Mouse (Mus musculus) heart, embryonic 12.5 days (tissue): Measurements from ENCODE around the gene 1700011L22Rik. TPM values are rescaled to one million over a fixed set of nuclear protein-coding genes. Genes with fewer than 3 reads are reported as not detected.

Source experiments
- ATAC-seq: fragments of 200-750 bp; cut with Nextera tagmentation; 2 replicates; pipeline ENCODE4 v1.8.0; 2017; ENCODE audit warnings: moderate TSS enrichment, moderate library complexity; ENCODE audit not compliant: insufficient number of reproducible peaks, low FRiP score
- H3K27ac ChIP-seq: fragments of 300-500 bp; sonication (generic); 2 replicates; pipeline ENCODE4 v1.5.1; 2016; ENCODE audit warnings: mild to moderate bottlenecking, moderate library complexity; ENCODE audit not compliant: poor library complexity, severe bottlenecking
- H3K27me3 ChIP-seq: fragments of 300-500 bp; sonication (generic); replicated peaks from 2 replicates; pipeline ENCODE4 v1.6.1; 2016; ENCODE audit warnings: mild to moderate bottlenecking, moderate library complexity
- H3K36me3 ChIP-seq: fragments of 300-500 bp; sonication (generic); 2 replicates; pipeline ENCODE4 v1.6.1; 2016; ENCODE audit warnings: mild to moderate bottlenecking, moderate library complexity
- H3K4me1 ChIP-seq: fragments of 300-500 bp; sonication (generic); replicated peaks from 2 replicates; pipeline ENCODE4 v1.6.1; 2016; ENCODE audit warnings: mild to moderate bottlenecking
- H3K4me2 ChIP-seq: fragments of 300-500 bp; sonication (generic); 2 replicates; pipeline ENCODE4 v1.6.1; 2016; ENCODE audit warnings: mild to moderate bottlenecking, moderate library complexity
- H3K4me3 ChIP-seq: fragments of 300-500 bp; sonication (generic); 2 replicates; pipeline ENCODE4 v1.5.1; 2016; ENCODE audit warnings: mild to moderate bottlenecking
- H3K9ac ChIP-seq: fragments of 300-500 bp; sonication (generic); 2 replicates; pipeline ENCODE4 v1.6.1; 2016; ENCODE audit warnings: mild to moderate bottlenecking, moderate library complexity
- H3K9me3 ChIP-seq: fragments of 300-500 bp; sonication (generic); replicated peaks from 2 replicates; pipeline ENCODE4 v1.6.1; 2016; ENCODE audit warnings: mild to moderate bottlenecking, moderate library complexity
- WGBS: fragments of 180-500 bp; shearing (Covaris S2); methylation state at CpG from one replicate; pipeline ENCODE4 v1.1.7; 2016; 5-methylcytosine and 5-hydroxymethylcytosine counted together
- polyA plus RNA-seq: library from polyadenylated mRNA; unstranded; fragments of >200 nt; fragmentation: Nextera tagmentation; extraction: Ambion mirVana; gene quantifications from 2 replicates; pipeline ENCODE4 v1.2.1, GENCODE M21; 2016

1700011L22Rik gene
- polyA plus RNA-seq, 1 experiment from 2014 or later = not detected

DNA sequence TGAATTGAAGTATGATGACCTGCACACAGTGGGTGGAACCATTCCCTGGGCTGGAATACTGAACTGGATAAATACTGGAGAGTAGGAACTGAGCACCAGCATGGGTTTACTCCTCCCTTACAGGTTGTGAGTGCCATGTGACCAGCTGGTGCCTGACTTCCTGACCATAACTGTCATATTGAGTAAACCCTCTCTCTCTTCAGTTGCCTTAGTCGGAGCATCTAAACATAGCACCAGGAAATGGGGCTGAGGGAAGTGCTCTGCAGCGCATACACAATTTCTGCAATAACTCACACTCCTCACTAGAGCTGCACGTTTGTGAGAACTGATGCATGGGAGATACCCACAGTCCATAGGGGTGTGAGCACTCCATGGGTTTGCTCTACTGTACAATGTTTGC lies 9.1 kb downstream of the 1700011L22Rik start:
- no peaks in the 10 kb centered on the region for H3K36me3 ChIP-seq
- H3K4me3 ChIP-seq = no peak overlapping the region
- no peak overlapping the region for H3K4me2 ChIP-seq
- H3K27me3 ChIP-seq = no peaks in the 10 kb centered on the region
- peaks cover 6% of the 10 kb centered on the region; the same call in 1 of the 2 replicates for H3K4me1 ChIP-seq
- H3K9me3 ChIP-seq = 0 out of 2 replicates have a peak, but pooled peaks cover 4% of the 10 kb centered on the region
- H3K27ac ChIP-seq = no peak overlapping the region
- WGBS = 66% methylated on average over 3 of the region's 3 CpGs
- no peak overlapping the region for H3K9ac ChIP-seq
- ATAC-seq = no peak

- 85% methylated on average over 8 of the region's 8 CpGs for WGBS
These were observed 19.0 kb downstream of the 1700011L22Rik start for GRCm38 (mm10) chr8:79229266-79229888.

GRCm38 (mm10) chr8:79227916-79228315 lies 20.5 kb downstream of the 1700011L22Rik start:
- Histone ChIP-seq H3K9me3 (peaks cover 11% of the 10 kb centered on the region; the same call in 1 of the 2 replicates), H3K4me1 (peaks cover 4% of the 10 kb centered on the region), H3K27me3 (no peaks in the 10 kb centered on the region), H3K4me2 (no peak overlapping the region), H3K36me3 (no peaks in the 10 kb centered on the region), H3K9ac (no peak overlapping the region), H3K27ac (no peak overlapping the region), H3K4me3 (no peak overlapping the region)
- WGBS = 81% methylated on average over 3 of the region's 3 CpGs
- ATAC-seq = no peak

More at GRCm38 (mm10) chr8:79229266-79229888, 19.0 kb downstream of the 1700011L22Rik start:
- Histone ChIP-seq H3K4me2 (no peak overlapping the region), H3K4me1 (no peaks in the 10 kb centered on the region), H3K36me3 (no peaks in the 10 kb centered on the region), H3K9ac (no peak overlapping the region), H3K9me3 (peaks cover 11% of the 10 kb centered on the region; the same call in 1 of the 2 replicates), H3K27me3 (no peaks in the 10 kb centered on the region), H3K27ac (no peak overlapping the region), H3K4me3 (no peak overlapping the region)
- no peak for ATAC-seq

DNA sequence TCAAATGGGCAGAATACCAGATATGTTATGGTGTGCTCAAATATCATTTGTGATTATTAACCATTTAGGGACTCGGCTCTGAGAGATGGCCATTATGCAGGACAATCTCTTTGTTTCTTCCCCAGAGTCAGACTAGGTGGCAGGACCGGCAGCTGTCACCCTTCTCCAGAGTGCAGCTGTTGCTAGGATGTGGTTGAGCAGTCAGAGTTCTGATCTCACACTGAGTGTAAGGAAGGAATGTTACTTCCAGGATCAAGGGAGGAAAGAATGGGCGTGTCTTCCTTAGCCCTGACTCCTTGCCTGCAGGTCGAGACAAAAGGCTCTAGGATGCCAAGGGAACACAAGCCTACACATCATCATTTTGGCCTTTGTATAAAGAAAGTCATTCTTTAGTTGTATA lies 21.2 kb downstream of the 1700011L22Rik start:
- Histone ChIP-seq H3K9me3 (peaks cover 11% of the 10 kb centered on the region; the same call in 1 of the 2 replicates), H3K27me3 (no peaks in the 10 kb centered on the region), H3K4me1 (peaks cover 12% of the 10 kb centered on the region), H3K4me2 (no peak overlapping the region), H3K27ac (no peak overlapping the region), H3K9ac (no peak overlapping the region), H3K36me3 (no peaks in the 10 kb centered on the region), H3K4me3 (no peak overlapping the region)
- WGBS = 74% methylated on average over 4 of the region's 4 CpGs
- no peak for ATAC-seq

DNA sequence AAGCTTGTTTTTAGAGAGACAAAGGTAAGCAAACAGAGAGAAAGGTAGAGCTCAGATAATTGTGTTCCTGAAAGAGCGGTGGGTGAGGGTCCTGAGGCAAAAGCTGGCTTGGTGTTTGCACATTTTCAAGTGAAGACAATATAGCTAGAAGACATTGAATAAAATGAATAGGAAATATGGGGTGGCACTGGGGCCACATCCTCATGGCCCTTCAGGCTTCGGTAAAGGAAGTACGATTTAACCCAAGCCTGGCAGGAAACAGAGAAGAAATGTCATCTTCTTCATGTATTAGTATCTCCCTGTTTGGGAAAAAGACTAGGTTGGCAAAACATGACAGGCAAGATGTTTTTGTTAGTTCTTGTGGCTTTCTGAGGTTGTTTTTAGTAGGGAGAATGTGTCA lies 22.3 kb downstream of the 1700011L22Rik start:
- Histone ChIP-seq H3K27ac (no peak overlapping the region), H3K4me2 (no peak overlapping the region), H3K4me1 (peaks cover 15% of the 10 kb centered on the region), H3K9me3 (peaks cover 11% of the 10 kb centered on the region; the same call in 1 of the 2 replicates), H3K4me3 (no peak overlapping the region), H3K27me3 (no peaks in the 10 kb centered on the region), H3K36me3 (no peaks in the 10 kb centered on the region), H3K9ac (no peak overlapping the region)
- WGBS = 91% methylated on average over 3 of the region's 3 CpGs
- no peak for ATAC-seq

DNA sequence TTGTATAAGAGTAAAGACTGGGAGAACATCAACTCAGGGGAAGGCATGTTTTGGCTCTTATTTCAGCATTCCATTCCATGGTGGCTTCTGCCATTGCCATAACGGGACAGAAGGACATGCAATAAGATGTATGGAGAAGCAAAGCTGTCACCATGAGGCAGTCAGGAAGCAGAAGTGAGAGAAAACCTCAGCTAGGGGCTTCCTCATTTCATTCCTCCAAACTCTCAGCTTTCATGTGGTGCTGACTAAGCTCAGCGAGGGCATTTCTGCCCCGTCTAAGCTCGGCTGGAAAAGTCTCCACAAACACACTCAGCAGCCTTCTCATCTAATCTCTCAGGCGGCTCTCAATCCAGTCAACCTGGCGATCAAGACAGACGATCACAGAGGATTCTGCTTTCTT lies 22.8 kb downstream of the 1700011L22Rik start:
- peaks cover 11% of the 10 kb centered on the region; the same call in 1 of the 2 replicates for H3K9me3 ChIP-seq
- H3K4me2 ChIP-seq = no peak overlapping the region
- H3K27me3 ChIP-seq = no peaks in the 10 kb centered on the region
- 66% methylated on average over 7 of the region's 7 CpGs for WGBS
- no peak overlapping the region for H3K9ac ChIP-seq
- H3K4me3 ChIP-seq = no peak overlapping the region
- H3K27ac ChIP-seq = no peak overlapping the region
- no peaks in the 10 kb centered on the region for H3K36me3 ChIP-seq
- peaks cover 15% of the 10 kb centered on the region for H3K4me1 ChIP-seq
- no peak for ATAC-seq

DNA sequence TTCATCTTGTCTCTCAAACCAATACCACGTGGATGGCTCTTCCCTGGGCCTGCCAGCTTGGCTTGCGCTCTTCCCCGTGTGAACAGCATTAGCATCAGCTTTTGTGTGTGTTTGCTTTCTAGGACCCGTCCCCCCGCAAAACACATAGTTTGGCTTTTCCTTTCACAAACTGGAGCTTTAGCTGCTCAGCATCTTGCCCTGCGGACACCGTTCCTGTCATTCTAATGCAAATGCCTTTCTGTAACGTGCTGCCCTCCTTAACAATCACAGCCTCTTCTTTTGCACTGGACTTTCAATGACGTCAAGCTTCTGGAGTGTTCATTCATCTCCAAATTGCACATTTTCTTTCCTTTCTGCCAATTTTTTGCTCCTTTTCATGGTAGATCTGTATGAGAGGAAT lies 24.0 kb downstream of the 1700011L22Rik start:
- Histone ChIP-seq H3K4me3 (no peak overlapping the region), H3K4me1 (peaks cover 15% of the 10 kb centered on the region), H3K9ac (no peak overlapping the region), H3K27me3 (no peaks in the 10 kb centered on the region), H3K36me3 (no peaks in the 10 kb centered on the region), H3K4me2 (no peak overlapping the region), H3K9me3 (peaks cover 11% of the 10 kb centered on the region; the same call in 1 of the 2 replicates), H3K27ac (no peak overlapping the region)
- no peak for ATAC-seq
- WGBS = 86% methylated on average over 9 of the region's 9 CpGs

DNA sequence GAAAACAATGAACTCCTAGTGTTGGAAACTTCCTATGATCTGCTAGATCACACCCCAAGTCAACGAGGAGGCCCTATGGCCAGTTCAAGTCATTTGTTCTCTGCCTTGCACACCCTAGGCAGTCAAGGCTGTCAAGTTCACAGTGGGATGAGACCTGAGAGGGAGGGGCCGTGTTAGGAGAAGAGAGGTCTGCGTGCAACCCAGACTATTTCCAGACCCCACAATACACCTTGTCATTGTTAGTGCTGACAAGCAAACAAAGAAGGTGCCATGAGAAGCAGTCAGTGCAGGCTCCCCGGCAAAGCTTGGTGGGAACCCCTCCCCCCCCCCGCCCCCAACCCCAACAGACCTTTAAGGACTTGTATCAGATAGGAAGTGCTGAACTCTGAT lies 25.6 kb downstream of the 1700011L22Rik start:
- WGBS = 42% methylated on average over 5 of the region's 5 CpGs
- peak; percentile 48 for ATAC-seq

DNA sequence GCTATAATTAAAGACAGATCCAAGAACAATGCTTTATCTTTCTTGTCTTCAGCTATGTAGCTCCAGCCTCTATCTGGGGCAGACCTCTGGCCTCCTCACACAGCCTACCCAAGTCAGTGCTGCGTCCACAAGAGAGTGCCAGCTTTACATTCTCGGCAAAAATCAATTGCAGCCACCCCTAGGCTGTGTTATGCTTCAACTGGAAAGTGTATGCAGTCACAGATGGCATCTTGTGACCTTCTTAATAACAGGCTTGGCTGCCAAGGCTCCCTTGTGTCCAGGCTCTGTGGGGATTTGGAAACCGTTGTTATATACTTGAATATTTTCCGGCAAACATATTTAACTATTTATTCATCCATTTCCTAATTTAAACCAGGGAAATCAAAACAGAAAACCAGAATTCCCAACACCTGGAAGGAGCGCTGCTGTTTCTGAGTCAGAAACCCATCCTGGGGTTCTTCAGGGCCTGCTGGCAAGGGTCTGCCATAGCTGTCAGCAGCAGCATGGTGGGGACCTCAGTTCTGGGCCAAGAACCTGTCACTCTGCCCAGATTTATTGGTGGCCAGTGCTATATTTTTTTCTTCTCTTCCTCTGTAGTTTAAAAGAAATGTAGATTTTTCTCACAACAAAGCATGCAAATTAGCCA lies 26.1 kb downstream of the 1700011L22Rik start:
- no peaks in the 10 kb centered on the region for H3K27me3 ChIP-seq
- H3K4me3 ChIP-seq = no peak overlapping the region
- H3K27ac ChIP-seq = 0 out of 2 replicates have a peak overlapping the region, but pooled peaks have one; percentile 23
- H3K36me3 ChIP-seq = no peaks in the 10 kb centered on the region
- 57% methylated on average over 5 of the region's 5 CpGs for WGBS
- H3K9ac ChIP-seq = no peak overlapping the region
- H3K4me2 ChIP-seq = no peak overlapping the region
- no peak for ATAC-seq
- peaks cover 4% of the 10 kb centered on the region; the same call in 1 of the 2 replicates for H3K9me3 ChIP-seq
- peaks cover 15% of the 10 kb centered on the region for H3K4me1 ChIP-seq

More for the DNA sequence above, 25.6 kb downstream of the 1700011L22Rik start:
- no peak overlapping the region for H3K4me2 ChIP-seq
- 0 out of 2 replicates have a peak overlapping the region, but pooled peaks have one; percentile 23 for H3K27ac ChIP-seq
- peaks cover 15% of the 10 kb centered on the region for H3K4me1 ChIP-seq
- H3K9ac ChIP-seq = no peak overlapping the region
- no peak overlapping the region for H3K4me3 ChIP-seq
- H3K27me3 ChIP-seq = no peaks in the 10 kb centered on the region
- no peaks in the 10 kb centered on the region for H3K36me3 ChIP-seq
- peaks cover 4% of the 10 kb centered on the region; the same call in 1 of the 2 replicates for H3K9me3 ChIP-seq

DNA sequence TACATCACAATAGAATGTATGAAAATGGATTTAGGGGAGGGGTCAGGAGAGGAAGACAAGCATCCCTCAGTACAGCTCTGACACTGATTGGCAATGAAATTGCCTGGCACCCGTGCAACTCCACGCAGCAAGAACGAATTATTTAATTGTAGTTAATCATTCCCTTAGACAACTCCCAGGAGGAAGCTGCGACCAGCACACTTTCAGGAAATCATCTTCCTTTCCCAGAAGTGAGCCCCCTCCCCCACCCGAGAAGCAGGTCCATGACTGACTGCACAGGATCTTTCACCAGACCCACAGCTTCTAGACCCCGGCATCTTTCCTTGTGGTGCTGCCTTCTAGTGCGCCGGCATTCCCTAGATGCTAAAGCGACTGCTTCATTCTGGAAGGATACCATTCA lies 36.7 kb downstream of the 1700011L22Rik start:
- Histone ChIP-seq H3K4me1 (peaks cover 39% of the 10 kb centered on the region), H3K36me3 (no peaks in the 10 kb centered on the region), H3K9me3 (peaks cover 6% of the 10 kb centered on the region; the same call in 1 of the 2 replicates), H3K9ac (no peak overlapping the region), H3K27ac (no peak overlapping the region), H3K27me3 (no peaks in the 10 kb centered on the region), H3K4me3 (no peak overlapping the region), H3K4me2 (no peak overlapping the region)
- WGBS = 69% methylated on average over 9 of the region's 9 CpGs
- ATAC-seq = no peak

GRCm38 (mm10) chr8:79209641-79210358 lies 38.6 kb downstream of the 1700011L22Rik start:
- H3K27me3 ChIP-seq = no peaks in the 10 kb centered on the region
- H3K4me2 ChIP-seq = peak overlapping the region; percentile 72
- H3K4me3 ChIP-seq = peak overlapping the region; percentile 37
- peaks cover 40% of the 10 kb centered on the region for H3K4me1 ChIP-seq
- no peaks in the 10 kb centered on the region for H3K36me3 ChIP-seq
- peak overlapping the region; percentile 90 for H3K27ac ChIP-seq
- WGBS = 6% methylated on average over 27 of the region's 27 CpGs
- peak; percentile 71 for ATAC-seq
- peaks cover 6% of the 10 kb centered on the region; the same call in 1 of the 2 replicates for H3K9me3 ChIP-seq
- H3K9ac ChIP-seq = peak overlapping the region; percentile 75
